Mouse (Mus musculus): ENCODE results near the gene Zfp358.

DNA sequence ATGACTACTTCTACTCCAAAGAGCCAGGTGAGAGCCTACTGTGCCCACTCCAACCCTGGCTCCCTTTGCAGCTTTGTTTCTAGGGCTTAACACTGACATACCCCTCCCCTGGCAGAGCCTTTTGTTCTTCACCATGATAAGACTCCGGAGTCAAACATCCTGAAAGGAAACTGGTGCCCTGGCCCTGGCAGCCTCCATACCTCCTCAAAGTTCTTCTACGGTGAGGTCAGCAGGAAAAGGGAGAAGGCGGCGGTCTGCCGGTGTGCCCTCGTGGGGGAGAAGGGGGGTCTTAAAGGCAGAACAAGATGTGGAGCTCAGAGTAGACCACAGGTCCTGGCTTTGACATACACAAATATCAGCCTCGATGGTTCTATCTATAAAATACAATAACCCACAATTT lies 9.4 kb upstream of the Zfp358 start:
- no peak for TF ChIP-seq CTCF (IDR thresholded peaks at IDR 0.05; ENCODE audit: control insufficient read depth, insufficient read depth, insufficient read length)
- no peak for TF ChIP-seq MYOG (IDR thresholded peaks at IDR 0.05; ENCODE audit: control insufficient read depth, extremely low read depth, insufficient read length)
- TF ChIP-seq FOSL1 (IDR thresholded peaks at IDR 0.05; ENCODE audit: insufficient read depth, low read length, poor library complexity, severe bottlenecking) = no peak
- TF ChIP-seq MYOD1 (IDR thresholded peaks at IDR 0.05; ENCODE audit: control insufficient read depth, insufficient read length, low read depth) = no peak
- TF ChIP-seq MAX (IDR thresholded peaks at IDR 0.05) = no peak
- TF ChIP-seq USF1 (IDR thresholded peaks at IDR 0.05; ENCODE audit: low read depth) = no peak
- no peak for TF ChIP-seq CEBPB (IDR thresholded peaks at IDR 0.05; ENCODE audit: low read depth)

All from C2C12 (cell line).